Mouse (Mus musculus) brain, embryonic 14.5 days (tissue): Measurements from ENCODE around the gene Coro1b.

Source experiments
- CTCF ChIP-seq: fragments of 200-500 bp; IDR thresholded peaks from 2 replicates; pipeline ENCODE4 v1.5.1; 2012; ENCODE audit warnings: inconsistent platforms, mild to moderate bottlenecking, moderate library complexity, borderline replicate concordance; ENCODE audit not compliant: insufficient read depth, insufficient read length; ENCODE audit errors: extremely low read depth
- POLR2A ChIP-seq: fragments of 200-500 bp; IDR thresholded peaks from 2 replicates; pipeline ENCODE4 v1.6.1; 2012; ENCODE audit warnings: mild to moderate bottlenecking, inconsistent platforms, borderline replicate concordance; ENCODE audit not compliant: poor library complexity, insufficient read depth, insufficient read length, severe bottlenecking; ENCODE audit errors: extremely low read depth

- TF ChIP-seq CTCF (no peak), POLR2A (no peak)
Observed at GRCm38 (mm10) chr19:4117006-4117405, 31.4 kb upstream of the Coro1b start.
